In the genomic region with DNA sequence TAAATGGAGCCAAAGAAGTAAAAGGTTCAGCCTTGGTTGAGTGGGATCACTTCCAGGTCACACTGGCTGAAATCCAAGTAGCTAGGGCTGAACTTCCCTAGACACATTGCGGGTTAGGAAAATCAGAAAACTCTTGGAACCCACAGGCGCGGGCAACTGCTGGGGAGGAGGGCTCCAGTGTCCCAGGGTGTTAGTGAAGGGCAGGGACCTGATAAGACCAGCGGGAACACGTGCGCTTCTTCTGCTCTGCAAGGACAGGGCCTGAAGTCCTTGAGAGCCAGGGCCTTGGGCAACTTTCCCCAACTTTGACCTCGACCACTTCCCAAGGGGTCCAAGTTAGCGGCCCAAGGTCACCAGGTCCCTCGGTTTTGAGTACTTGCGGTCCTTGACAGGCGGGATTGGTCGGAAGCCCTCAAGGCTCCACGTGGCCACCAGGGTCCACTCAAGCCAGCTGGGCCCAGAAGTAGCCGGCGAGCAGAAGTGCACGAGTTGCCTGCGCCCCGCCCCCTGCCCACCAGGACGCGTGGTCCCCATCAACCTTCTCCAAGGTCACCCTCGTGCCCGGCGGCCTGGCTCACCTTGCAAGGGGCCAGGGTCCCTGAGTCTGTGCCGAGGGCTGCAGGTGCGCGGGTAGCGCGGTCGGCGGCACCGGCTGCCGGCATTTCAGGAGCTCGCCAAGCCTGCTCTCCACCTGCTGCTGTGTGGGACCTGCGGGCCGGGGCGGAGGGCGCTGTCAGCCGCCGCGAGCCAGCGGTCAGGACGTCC, we compare ENCODE assay signal across 1 mouse cellular context.
TF ChIP-seq lines count a peak whose summit lies in the region.

No protein-coding gene starts in this region.

TF ChIP-seq in ES-E14, 5 proteins besides CTCF, POLR2A, EP300 and RAD21:
- no peak for TF ChIP-seq ZC3H11A (IDR thresholded peaks at IDR 0.05; ENCODE audit: borderline replicate concordance, low read depth, low read length)
- no peak for TF ChIP-seq ZNF384 (IDR thresholded peaks at IDR 0.05; ENCODE audit: low read depth, low read length)
- TF ChIP-seq CHD2 (IDR thresholded peaks at IDR 0.05; ENCODE audit: low read depth, low read length): no peak
- TF ChIP-seq MAFK (IDR thresholded peaks at IDR 0.05; ENCODE audit: insufficient read depth, low read depth, low read length): no peak
- TF ChIP-seq HCFC1 (IDR thresholded peaks at IDR 0.05; ENCODE audit: borderline replicate concordance, insufficient read depth, low read length): no peak
TF ChIP-seq in ES-E14: peak in this region for 0.
